Mouse (Mus musculus): ENCODE measurements at regions not wholly inside any gene's neighbourhood (a gene's known extent, or its start where the extent isn't known, plus 50 kb on each side); places are given as distances from the start of the nearest gene placed in this dataset.

- no peaks in the 10 kb centered on the region for H3K27me3 ChIP-seq (ENCODE audit: control insufficient read depth, insufficient read depth, insufficient read length)
- H3K4me3 ChIP-seq (ENCODE audit: insufficient read depth, poor library complexity, severe bottlenecking), result no peak overlapping the region
- no peaks in the 10 kb centered on the region for H3K79me3 ChIP-seq (ENCODE audit: low read depth)
- no peaks in the 10 kb centered on the region for H3K79me2 ChIP-seq (ENCODE audit: control insufficient read depth, insufficient read depth)
- TF ChIP-seq CEBPB (IDR thresholded peaks at IDR 0.05; ENCODE audit: low read depth) (no peak), MYOD1 (IDR thresholded peaks at IDR 0.05; ENCODE audit: control insufficient read depth, insufficient read length, low read depth) (no peak), USF1 (IDR thresholded peaks at IDR 0.05; ENCODE audit: low read depth) (no peak), CTCF (IDR thresholded peaks at IDR 0.05; ENCODE audit: control insufficient read depth, insufficient read depth, insufficient read length) (no peak), FOSL1 (IDR thresholded peaks at IDR 0.05; ENCODE audit: insufficient read depth, low read length, poor library complexity, severe bottlenecking) (no peak), MAX (IDR thresholded peaks at IDR 0.05) (no peak), MYOG (IDR thresholded peaks at IDR 0.05; ENCODE audit: control insufficient read depth, extremely low read depth, insufficient read length) (no peak)
- H3K36me3 ChIP-seq (ENCODE audit: control insufficient read depth, insufficient read depth), result no peaks in the 10 kb centered on the region
- H3ac ChIP-seq (ENCODE audit: control insufficient read depth, insufficient read length, low read depth), result no peak overlapping the region
Measured at GRCm38 (mm10) chr8:90514191-90514590, 166.0 kb upstream of the Tox3 start.

GRCm38 (mm10) chr8:90513601-90514000 is 165.5 kb upstream of the Tox3 start:
- no peaks in the 10 kb centered on the region for H3K79me2 ChIP-seq (ENCODE audit: control insufficient read depth, insufficient read depth)
- no peaks in the 10 kb centered on the region for H3K36me3 ChIP-seq (ENCODE audit: control insufficient read depth, insufficient read depth)
- H3K79me3 ChIP-seq (ENCODE audit: low read depth), result no peaks in the 10 kb centered on the region
- no peak overlapping the region for H3ac ChIP-seq (ENCODE audit: control insufficient read depth, insufficient read length, low read depth)
- TF ChIP-seq MAX (IDR thresholded peaks at IDR 0.05) (no peak), MYOD1 (IDR thresholded peaks at IDR 0.05; ENCODE audit: control insufficient read depth, insufficient read length, low read depth) (no peak), FOSL1 (IDR thresholded peaks at IDR 0.05; ENCODE audit: insufficient read depth, low read length, poor library complexity, severe bottlenecking) (no peak), CEBPB (IDR thresholded peaks at IDR 0.05; ENCODE audit: low read depth) (no peak), USF1 (IDR thresholded peaks at IDR 0.05; ENCODE audit: low read depth) (no peak), MYOG (IDR thresholded peaks at IDR 0.05; ENCODE audit: control insufficient read depth, extremely low read depth, insufficient read length) (no peak), CTCF (IDR thresholded peaks at IDR 0.05; ENCODE audit: control insufficient read depth, insufficient read depth, insufficient read length) (no peak)
- H3K4me3 ChIP-seq (ENCODE audit: insufficient read depth, poor library complexity, severe bottlenecking), result no peak overlapping the region
- H3K27me3 ChIP-seq (ENCODE audit: control insufficient read depth, insufficient read depth, insufficient read length), result no peaks in the 10 kb centered on the region

GRCm38 (mm10) chr8:90513102-90513501 is 165.0 kb upstream of the Tox3 start:
- no peaks in the 10 kb centered on the region for H3K27me3 ChIP-seq (ENCODE audit: control insufficient read depth, insufficient read depth, insufficient read length)
- no peak overlapping the region for H3K4me3 ChIP-seq (ENCODE audit: insufficient read depth, poor library complexity, severe bottlenecking)
- no peaks in the 10 kb centered on the region for H3K79me2 ChIP-seq (ENCODE audit: control insufficient read depth, insufficient read depth)
- no peaks in the 10 kb centered on the region for H3K36me3 ChIP-seq (ENCODE audit: control insufficient read depth, insufficient read depth)
- TF ChIP-seq MYOG (IDR thresholded peaks at IDR 0.05; ENCODE audit: control insufficient read depth, extremely low read depth, insufficient read length) (no peak), CEBPB (IDR thresholded peaks at IDR 0.05; ENCODE audit: low read depth) (no peak), FOSL1 (IDR thresholded peaks at IDR 0.05; ENCODE audit: insufficient read depth, low read length, poor library complexity, severe bottlenecking) (no peak), CTCF (IDR thresholded peaks at IDR 0.05; ENCODE audit: control insufficient read depth, insufficient read depth, insufficient read length) (no peak), MYOD1 (IDR thresholded peaks at IDR 0.05; ENCODE audit: control insufficient read depth, insufficient read length, low read depth) (no peak), MAX (IDR thresholded peaks at IDR 0.05) (no peak), USF1 (IDR thresholded peaks at IDR 0.05; ENCODE audit: low read depth) (no peak)
- no peaks in the 10 kb centered on the region for H3K79me3 ChIP-seq (ENCODE audit: low read depth)
- H3ac ChIP-seq (ENCODE audit: control insufficient read depth, insufficient read length, low read depth), result no peak overlapping the region

GRCm38 (mm10) chr8:90512594-90512993 is 164.5 kb upstream of the Tox3 start:
- TF ChIP-seq CTCF (IDR thresholded peaks at IDR 0.05; ENCODE audit: control insufficient read depth, insufficient read depth, insufficient read length) (no peak), CEBPB (IDR thresholded peaks at IDR 0.05; ENCODE audit: low read depth) (no peak), USF1 (IDR thresholded peaks at IDR 0.05; ENCODE audit: low read depth) (no peak), FOSL1 (IDR thresholded peaks at IDR 0.05; ENCODE audit: insufficient read depth, low read length, poor library complexity, severe bottlenecking) (no peak), MYOD1 (IDR thresholded peaks at IDR 0.05; ENCODE audit: control insufficient read depth, insufficient read length, low read depth) (no peak), MYOG (IDR thresholded peaks at IDR 0.05; ENCODE audit: control insufficient read depth, extremely low read depth, insufficient read length) (no peak)
- no peak overlapping the region for H3K4me3 ChIP-seq (ENCODE audit: insufficient read depth, poor library complexity, severe bottlenecking)
- no peaks in the 10 kb centered on the region for H3K36me3 ChIP-seq (ENCODE audit: control insufficient read depth, insufficient read depth)
- H3K79me2 ChIP-seq (ENCODE audit: control insufficient read depth, insufficient read depth), result no peaks in the 10 kb centered on the region
- no peak overlapping the region for H3ac ChIP-seq (ENCODE audit: control insufficient read depth, insufficient read length, low read depth)
- H3K27me3 ChIP-seq (ENCODE audit: control insufficient read depth, insufficient read depth, insufficient read length), result no peaks in the 10 kb centered on the region
- no peaks in the 10 kb centered on the region for H3K79me3 ChIP-seq (ENCODE audit: low read depth)

GRCm38 (mm10) chr8:90504521-90504920 is 156.4 kb upstream of the Tox3 start:
- no peaks in the 10 kb centered on the region for H3K79me3 ChIP-seq (ENCODE audit: low read depth)
- no peak overlapping the region for H3K4me3 ChIP-seq (ENCODE audit: insufficient read depth, poor library complexity, severe bottlenecking)
- TF ChIP-seq FOSL1 (IDR thresholded peaks at IDR 0.05; ENCODE audit: insufficient read depth, low read length, poor library complexity, severe bottlenecking) (no peak), CEBPB (IDR thresholded peaks at IDR 0.05; ENCODE audit: low read depth) (no peak), CTCF (IDR thresholded peaks at IDR 0.05; ENCODE audit: control insufficient read depth, insufficient read depth, insufficient read length) (no peak), MYOD1 (IDR thresholded peaks at IDR 0.05; ENCODE audit: control insufficient read depth, insufficient read length, low read depth) (no peak), MYOG (IDR thresholded peaks at IDR 0.05; ENCODE audit: control insufficient read depth, extremely low read depth, insufficient read length) (no peak), MAX (IDR thresholded peaks at IDR 0.05) (no peak)
- H3ac ChIP-seq (ENCODE audit: control insufficient read depth, insufficient read length, low read depth), result no peak overlapping the region
- H3K79me2 ChIP-seq (ENCODE audit: control insufficient read depth, insufficient read depth), result no peaks in the 10 kb centered on the region
- H3K27me3 ChIP-seq (ENCODE audit: control insufficient read depth, insufficient read depth, insufficient read length), result no peaks in the 10 kb centered on the region
- H3K36me3 ChIP-seq (ENCODE audit: control insufficient read depth, insufficient read depth), result no peaks in the 10 kb centered on the region

GRCm38 (mm10) chr8:90503306-90503705 is 155.2 kb upstream of the Tox3 start:
- Histone ChIP-seq H3K4me3 (ENCODE audit: insufficient read depth, poor library complexity, severe bottlenecking) (no peak overlapping the region), H3K36me3 (ENCODE audit: control insufficient read depth, insufficient read depth) (no peaks in the 10 kb centered on the region), H3K79me2 (ENCODE audit: control insufficient read depth, insufficient read depth) (no peaks in the 10 kb centered on the region), H3ac (ENCODE audit: control insufficient read depth, insufficient read length, low read depth) (no peak overlapping the region), H3K27me3 (ENCODE audit: control insufficient read depth, insufficient read depth, insufficient read length) (no peaks in the 10 kb centered on the region), H3K79me3 (ENCODE audit: low read depth) (no peaks in the 10 kb centered on the region)
- TF ChIP-seq USF1 (IDR thresholded peaks at IDR 0.05; ENCODE audit: low read depth) (no peak), MAX (IDR thresholded peaks at IDR 0.05) (no peak)

Measured in C2C12 (cell line).